Mouse (Mus musculus) frontal cortex, postnatal 14 days (tissue): ENCODE results near the gene Slc35e1.

ENCODE experiments used
- DNase-seq, 2 experiments: peaks; one replicate each; pipeline ENCODE4 v3.0.0; 2022; ENCODE audit warnings: low spot score in 2 of 2

Slc35e1 gene

DNA sequence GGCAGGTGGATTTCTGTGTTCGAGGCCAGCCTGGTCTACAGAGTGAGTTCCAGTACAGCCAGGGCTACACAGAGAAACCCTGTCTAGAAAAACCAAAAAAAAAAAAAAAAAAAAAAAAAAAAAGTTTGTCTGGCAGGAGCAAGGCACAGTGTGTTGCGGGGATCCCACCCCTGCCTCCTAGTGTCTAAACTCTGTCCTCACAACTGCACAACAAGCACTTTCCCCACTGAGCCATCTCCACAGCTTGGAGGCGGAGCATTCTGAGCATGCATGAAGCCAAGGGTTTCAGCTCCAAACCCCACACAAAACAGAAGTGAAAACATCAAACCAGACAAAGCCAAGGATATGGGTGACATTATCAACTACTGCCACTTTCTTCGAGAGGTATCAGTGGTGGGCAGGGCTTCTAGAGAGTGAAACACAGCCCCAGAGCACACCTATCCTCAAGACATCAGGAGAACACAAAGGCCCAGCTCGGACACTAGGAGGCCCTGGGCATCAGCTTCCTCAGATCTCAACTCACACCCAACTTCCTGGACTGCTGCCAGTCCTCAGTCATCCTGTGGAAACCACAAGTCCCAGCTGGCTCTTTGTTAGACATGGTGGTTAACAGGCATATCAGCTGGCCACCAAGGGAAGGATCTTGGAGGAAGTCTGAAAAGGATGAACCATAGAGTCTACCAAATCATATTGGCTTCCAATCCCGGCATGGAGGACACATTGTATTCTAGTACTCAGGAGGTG lies 6.8 kb downstream of the Slc35e1 start:
- peak in 1 of 2 experiments; percentile 37 for DNase-seq

- DNase-seq, result peak; percentile 95 to 97
Measured at GRCm38 (mm10) chr8:72474826-72475546, 17.4 kb downstream of the Slc35e1 start, which contains the start of gene Cherp. Gene Cherp, minus strand, starts transcription at chr8:72475226.

GRCm38 (mm10) chr8:72470684-72471083 lies 21.7 kb downstream of the Slc35e1 start:
- no peak for DNase-seq

DNA sequence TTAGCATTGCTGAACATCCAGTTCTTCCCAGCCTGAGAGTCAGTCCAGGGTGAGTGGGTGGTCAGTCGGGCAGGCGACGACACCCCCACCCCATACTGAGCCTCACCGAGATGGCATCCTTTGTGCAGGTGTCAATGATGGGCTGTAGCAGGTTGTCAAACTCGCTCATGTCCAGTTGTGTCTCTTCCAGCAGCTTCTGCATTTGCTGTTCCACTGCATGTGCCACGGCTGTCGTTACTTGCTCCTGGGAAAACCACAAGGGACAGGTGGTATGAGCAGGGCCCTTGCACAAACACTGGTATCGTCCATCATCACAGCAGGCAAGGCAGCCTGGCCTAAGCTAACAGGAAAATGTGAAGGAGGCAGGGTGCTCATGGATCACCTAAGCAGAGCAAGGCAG lies 22.4 kb downstream of the Slc35e1 start:
- DNase-seq, result no peak

GRCm38 (mm10) chr8:72469243-72469642 lies 23.2 kb downstream of the Slc35e1 start:
- DNase-seq, result no peak

- no peak for DNase-seq
Measured at GRCm38 (mm10) chr8:72464211-72464610, 28.2 kb downstream of the Slc35e1 start.

GRCm38 (mm10) chr8:72459881-72460533 lies 32.4 kb downstream of the Slc35e1 start:
- no peak for DNase-seq

- DNase-seq, result no peak
Measured at GRCm38 (mm10) chr8:72458457-72458856, 34.0 kb downstream of the Slc35e1 start.

DNA sequence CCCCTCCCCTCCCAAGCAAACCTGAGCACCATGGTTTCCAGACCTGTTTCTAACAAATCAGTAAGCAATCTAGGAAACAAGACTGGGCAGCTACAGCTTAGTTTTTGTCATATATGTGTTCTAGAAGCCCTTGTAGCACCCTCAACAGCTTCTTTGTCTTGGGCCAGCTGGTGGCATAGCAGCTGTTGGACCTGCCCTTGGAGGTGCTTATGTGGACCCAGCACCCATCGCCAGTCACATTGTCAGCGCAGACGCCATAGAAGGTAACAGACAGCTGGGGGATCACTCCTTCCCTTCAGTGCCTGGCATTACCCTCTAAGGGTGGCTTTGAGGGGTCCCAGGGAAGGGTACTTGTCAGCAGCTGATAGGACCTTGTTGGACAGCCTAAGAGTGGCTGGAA lies 34.6 kb downstream of the Slc35e1 start:
- no peak for DNase-seq

DNA sequence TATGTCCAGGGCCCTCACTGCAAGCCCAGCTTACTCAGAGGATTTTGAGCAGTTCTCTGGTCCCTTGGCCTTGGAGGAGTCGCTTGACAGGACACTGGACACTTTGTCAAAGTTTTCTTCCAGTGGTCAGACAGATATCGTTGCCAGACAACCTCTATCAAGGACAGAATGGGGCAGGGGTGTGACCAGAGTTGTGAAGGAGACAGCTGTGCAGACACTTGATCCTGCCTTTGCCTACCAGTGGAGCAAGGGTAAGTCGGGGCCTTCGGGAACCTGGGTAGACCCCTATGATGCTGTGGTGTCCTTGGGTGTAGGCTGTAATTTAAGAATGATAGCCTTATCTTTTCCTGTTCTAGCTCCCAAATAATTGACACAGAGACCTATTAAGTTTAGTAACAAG lies 37.1 kb downstream of the Slc35e1 start:
- DNase-seq, result no peak

GRCm38 (mm10) chr8:72453904-72454303 lies 38.5 kb downstream of the Slc35e1 start:
- DNase-seq, result no peak

- DNase-seq, result no peak
Measured at GRCm38 (mm10) chr8:72451516-72451915, 40.9 kb downstream of the Slc35e1 start.

GRCm38 (mm10) chr8:72445071-72445470 lies 47.3 kb downstream of the Slc35e1 start:
- no peak for DNase-seq

GRCm38 (mm10) chr8:72443994-72444350 lies 48.4 kb downstream of the Slc35e1 start:
- no peak for DNase-seq

DNA sequence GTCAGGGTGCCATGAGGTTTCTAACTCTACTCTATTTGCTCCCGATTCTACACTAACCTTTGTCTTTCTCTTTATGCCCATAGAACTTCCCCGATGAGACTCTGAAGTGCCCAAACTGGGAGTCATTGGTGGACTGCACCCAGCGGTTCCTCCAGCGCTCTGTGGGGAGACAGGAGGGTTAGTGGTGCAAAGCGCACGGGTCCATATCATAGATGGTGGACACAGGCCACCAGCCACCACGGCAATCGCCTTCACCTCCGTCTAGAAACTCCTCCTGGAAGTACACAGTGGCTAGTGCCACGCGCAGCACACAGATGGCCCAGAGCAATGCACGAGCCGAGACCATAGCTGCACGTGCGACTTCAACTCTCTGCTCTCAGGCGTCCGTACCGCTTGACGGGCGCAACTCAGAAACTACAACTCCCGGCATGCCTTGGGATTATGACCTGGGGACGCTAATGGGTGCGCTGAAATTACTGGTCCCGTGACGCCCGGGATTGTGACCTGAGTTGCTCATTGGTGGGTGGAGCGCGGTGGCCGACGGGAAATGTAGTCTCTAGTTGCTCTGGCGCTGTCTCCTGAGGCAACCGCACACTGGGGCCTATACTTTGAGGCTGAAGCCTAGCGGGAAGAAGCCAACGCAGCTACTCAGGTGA lies 48.9 kb downstream of the Slc35e1 start, which contains the start of the genes Calr3 and 1700030K09Rik:
Gene Calr3, minus strand, starts transcription at position 533 of the 656 bp plus-strand sequence.
Gene 1700030K09Rik, plus strand, starts transcription at position 543 of the 656 bp plus-strand sequence.
- DNase-seq, result peak; percentile 97 to 98

DNA sequence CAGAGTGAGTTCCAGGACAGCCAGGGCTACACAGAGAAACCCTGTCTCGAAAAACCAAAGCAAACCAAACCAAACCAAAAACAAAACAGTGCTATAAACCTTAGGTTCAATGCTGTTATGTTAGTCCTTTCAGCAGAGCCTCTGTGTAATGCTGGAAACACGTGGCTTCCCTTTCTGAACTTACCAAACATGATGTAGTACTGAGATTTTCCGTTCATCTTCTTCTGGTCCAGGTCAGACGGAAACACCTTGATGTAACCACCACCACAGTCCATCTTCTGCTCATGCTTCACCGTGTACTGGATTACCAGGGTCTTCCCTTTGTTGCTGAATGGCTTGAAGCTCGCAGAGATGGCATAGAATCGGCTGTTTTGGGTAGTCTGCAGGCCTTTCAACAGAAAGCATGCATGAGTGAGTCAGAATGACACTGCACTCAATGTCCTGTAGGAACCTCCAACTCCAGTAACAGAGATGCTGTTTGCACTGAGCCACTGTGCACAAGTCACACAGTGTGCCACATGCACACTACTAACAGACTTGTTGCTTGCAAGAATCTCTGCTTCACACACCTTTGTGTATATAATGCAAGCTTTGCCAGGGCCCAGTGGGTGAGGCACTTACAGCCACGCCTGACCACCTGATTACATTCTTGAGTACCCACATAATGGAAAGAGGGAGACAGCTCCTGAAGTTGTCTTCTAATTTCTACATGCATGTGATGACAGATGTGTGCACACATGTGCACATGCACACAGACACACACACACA lies 54.0 kb downstream of the Slc35e1 start:
- no peak for DNase-seq

- DNase-seq, result no peak
Measured at GRCm38 (mm10) chr8:72434952-72435351, 57.5 kb downstream of the Slc35e1 start.
